Mouse (Mus musculus) 3134 (cell line): ENCODE data around the gene Myo1h.

Experiments used
- DNase-seq: peaks from one replicate; pipeline ENCODE4 v3.0.0-alpha.2; 2011; ENCODE audit warnings: low spot score; ENCODE audit not compliant: insufficient read length; ENCODE audit errors: extremely low read depth

Myo1h gene

GRCm38 (mm10) chr5:114288874-114289273 lies at the start of gene Myo1h:
Myo1h (plus strand) TSS chr5:114289166.
- no peak for DNase-seq

DNA sequence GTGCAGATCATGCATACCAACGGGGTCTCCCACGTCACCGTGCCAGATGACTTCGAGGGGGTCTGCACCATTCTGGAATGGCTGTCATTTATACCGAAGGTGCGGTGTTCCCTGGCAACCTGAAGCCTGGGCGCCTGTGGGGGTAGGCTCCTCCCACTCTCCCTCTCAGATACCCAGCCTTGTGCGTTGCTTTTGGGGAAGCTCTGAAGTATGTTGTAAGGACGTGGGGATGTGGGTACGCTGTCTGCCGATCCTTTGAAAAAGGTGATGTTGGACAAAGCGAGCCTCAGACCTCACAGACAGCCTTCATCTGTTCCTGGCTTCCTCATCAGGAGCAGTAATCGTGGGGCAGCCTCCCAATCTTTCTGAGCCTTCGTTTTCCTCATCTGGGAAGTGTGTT lies 49.2 kb upstream of the Myo1h start:
- no peak for DNase-seq

- no peak for DNase-seq
These were observed 42.5 kb upstream of the Myo1h start for GRCm38 (mm10) chr5:114246465-114246864.

- peak; percentile 50 for DNase-seq
These were observed 40.8 kb upstream of the Myo1h start for GRCm38 (mm10) chr5:114248174-114248589.

DNA sequence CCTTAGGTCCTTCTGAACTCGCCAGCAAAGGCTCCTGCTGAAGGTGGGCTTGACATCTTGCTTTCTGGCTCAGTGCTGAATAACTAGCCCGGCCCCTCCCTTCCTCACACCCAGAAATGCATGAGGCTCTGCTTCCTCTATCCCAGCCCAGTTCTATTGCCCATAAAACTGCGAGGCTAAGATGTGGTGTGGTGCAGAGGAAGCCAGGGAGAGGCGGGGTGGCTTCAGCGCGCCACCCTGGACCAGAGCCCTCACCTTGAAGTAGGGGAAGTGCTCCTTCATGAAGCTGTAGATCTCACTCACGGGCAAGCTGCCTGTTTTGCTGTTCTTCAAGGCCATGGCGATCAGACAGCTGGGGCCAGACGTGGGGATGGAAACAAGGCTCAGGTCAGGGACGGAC lies 29.5 kb upstream of the Myo1h start:
- DNase-seq: no peak

- no peak for DNase-seq
These were observed 27.5 kb upstream of the Myo1h start for GRCm38 (mm10) chr5:114261494-114261893.

GRCm38 (mm10) chr5:114264030-114264459 lies 24.9 kb upstream of the Myo1h start:
- no peak for DNase-seq

DNA sequence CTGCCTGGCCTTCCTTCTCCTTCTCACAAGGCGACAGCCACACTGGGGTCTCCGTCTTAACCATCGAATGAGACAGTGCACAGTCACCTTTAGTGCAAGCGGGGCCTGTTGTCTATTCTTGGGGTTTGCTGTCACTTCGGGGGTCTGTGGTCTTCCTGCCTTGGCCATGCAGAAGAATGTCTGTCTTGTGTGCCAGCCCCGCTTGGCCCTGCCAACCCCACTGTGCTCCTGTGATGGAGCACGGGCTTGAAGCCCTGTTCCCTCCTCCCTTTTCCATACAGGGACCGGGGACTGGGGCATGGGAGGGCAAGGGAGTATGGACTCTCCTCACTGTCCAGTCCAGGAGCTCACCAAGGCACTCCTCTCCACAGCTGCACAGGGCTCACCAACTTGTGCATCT lies 24.2 kb upstream of the Myo1h start:
- no peak for DNase-seq

GRCm38 (mm10) chr5:114268646-114269045 lies 20.3 kb upstream of the Myo1h start:
- DNase-seq: no peak

- DNase-seq: no peak
These were observed 19.5 kb upstream of the Myo1h start for GRCm38 (mm10) chr5:114269499-114269898.

DNA sequence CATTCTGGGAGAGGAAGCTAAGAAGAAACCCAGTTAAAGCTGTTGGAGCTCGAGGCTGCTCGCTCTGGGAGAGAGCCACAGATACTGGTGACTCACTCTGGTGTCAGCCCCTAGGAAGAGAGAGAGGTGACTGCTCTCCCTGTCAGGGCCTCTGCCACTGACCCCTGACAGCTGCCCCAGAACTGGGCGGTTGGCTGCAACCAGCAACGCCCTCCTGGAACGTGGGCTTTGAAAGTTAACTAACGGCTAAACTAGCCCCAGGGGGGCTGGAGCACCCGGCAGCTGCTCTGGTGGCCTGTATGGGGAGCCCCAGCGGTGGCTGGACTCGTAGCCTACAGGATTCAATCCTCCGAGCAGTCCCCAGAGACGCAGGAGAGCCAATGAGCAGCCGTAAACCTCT lies 19.0 kb upstream of the Myo1h start:
- peak; percentile 76 for DNase-seq

GRCm38 (mm10) chr5:114273693-114274402 lies 15.1 kb upstream of the Myo1h start, which contains the start of gene Foxn4:
Foxn4 (minus strand) TSS chr5:114273807.
- DNase-seq: no peak

DNA sequence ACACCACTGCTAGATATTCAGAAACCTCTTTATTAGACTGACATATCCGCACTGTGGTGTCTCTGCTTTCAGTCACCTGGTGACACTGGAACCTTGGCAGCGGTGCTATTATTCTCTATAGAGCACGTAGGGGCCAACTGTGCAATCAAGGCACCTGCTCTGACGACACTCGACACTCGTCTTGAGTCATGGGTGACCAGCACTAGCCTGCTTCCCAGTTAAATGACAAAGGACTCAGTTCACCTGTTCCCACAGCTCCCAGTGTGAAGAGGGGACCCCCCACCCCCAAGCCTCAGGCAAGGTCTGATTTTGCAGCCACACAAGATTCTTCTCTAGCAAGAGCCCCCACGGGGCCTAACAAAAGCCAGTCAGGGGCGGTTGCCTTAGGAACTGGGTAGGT lies 13.6 kb upstream of the Myo1h start:
- DNase-seq: no peak

DNA sequence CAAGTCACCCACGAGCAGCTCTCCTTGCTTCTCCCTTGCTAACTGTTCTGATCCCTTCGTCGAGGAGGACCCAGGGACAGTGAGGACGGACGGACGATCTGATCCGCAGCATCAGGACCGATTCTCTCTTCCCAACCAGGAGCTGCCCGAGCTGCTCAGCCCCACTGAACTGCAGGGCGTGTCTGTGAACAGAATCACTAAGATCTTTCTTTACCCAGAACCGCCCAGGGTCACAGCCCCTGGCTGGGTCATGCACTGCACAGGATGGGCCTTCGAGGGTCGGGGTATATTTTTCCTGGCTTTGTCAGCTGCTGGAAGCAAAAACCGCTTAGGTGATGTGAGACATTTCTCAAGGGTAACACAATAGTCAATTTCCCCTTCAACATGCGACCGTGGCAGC lies 13.0 kb upstream of the Myo1h start:
- no peak for DNase-seq

GRCm38 (mm10) chr5:114279382-114280143 lies 9.4 kb upstream of the Myo1h start:
- DNase-seq: no peak

DNA sequence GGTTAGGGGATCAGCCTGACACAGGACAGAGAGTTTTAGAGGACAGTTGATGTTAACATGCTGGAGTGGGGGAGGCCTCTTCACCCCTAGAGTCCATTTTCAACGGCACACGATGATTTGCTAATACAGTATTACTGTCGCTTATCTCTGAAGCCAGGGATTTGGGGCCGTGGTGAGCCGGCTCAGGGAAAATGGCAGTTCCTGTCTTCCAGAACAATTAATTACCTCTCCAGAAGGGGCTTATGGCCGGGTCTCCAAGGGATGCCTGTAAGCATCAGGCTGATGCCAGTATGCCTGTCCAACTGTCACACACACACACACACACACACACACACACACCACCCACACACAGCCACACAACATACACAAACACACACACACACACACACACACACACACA lies 6.6 kb upstream of the Myo1h start:
- DNase-seq: no peak

DNA sequence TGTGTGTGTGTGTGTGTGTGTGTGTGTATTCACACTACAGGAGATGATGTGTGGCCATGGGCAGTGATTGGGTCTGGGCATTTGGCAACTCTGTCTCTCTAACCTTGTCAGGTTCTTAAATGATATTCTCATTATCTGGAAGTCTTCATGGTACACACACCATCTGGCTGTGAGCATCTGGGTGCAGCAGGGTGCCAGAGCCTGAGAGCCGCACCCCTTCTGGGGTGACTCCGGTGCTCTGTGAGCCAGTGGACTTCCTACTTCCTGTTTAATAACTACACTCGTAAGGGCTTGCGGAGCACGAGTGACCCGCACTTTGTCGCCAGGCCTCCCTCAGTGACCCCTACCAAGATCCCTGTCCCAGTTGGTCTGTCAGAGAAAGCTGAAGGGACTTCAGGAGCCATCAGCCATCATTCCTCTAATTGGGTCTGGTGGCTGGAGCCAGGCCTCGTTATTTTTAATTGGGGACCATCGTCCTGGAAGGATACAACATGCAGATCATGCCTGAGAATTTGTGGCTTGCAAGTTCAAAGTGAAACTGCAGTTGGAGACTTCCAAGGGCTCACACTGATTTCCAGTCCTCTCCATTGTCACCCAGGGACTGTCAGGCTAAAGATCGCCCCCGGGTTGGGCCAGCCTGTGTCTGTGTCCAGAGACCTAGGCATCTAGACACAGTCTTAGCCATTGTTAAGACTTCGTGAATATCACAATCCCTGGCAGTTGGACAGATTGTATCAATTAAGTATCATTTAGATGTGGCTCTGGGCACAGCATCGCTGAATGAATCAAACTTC lies 4.2 kb upstream of the Myo1h start:
- DNase-seq: no peak

DNA sequence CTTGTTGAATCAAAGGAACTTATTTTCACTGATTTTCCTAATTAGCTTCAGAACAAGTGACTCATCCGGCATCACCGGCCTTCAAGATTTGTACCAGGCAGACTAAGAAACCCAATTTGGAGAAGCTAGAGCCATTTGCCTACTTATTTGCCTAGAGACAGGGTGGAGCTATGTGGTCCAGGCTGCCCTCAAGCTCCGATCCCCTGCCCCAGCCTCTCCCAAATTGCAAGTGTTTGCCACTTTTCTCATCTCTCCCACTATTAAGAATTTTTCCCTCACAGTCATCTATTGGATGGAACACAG lies 3.6 kb upstream of the Myo1h start:
- DNase-seq: no peak

GRCm38 (mm10) chr5:114286102-114286501 lies 2.9 kb upstream of the Myo1h start:
- DNase-seq: no peak

DNA sequence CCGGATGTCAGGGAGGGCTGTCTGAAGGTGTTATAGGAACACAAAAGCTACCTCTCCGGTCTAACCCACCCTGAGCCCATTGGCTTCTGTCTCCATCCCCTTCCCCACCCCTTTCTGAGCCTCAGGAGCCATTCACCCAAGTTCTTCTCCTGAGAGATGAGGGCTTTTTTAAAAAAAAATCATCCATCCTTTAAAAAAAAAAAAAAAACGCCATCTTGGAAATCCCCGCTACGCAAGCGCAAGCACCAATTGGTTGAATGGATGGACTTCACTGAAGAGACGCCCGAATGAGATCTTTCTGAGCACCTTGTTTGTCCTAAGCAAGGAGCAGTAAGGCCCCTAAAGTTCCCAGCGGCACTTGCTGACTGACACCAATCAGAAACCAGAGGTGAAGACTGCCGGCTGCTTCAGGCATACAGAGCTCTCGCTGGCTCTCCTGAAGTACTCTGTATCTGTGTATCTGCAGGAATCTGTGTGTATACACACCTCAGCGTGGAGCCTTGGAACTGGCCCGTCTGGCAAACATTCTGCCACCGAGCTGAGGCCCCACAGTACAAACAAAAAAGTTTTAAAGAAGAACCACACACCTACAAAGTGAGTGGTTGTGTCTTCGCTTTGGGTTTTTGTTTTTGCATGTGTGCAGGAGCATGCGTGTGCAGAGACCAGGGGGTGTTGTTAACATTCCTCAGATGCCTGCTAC lies 1.9 kb upstream of the Myo1h start:
- no peak for DNase-seq

- DNase-seq: no peak
These were observed 570 bp upstream of the Myo1h start for GRCm38 (mm10) chr5:114288396-114288795.
